Mouse (Mus musculus): ENCODE results near the gene Gpsm3.
A peak's percentile ranks its signal among the peaks of the same experiment; 100 is the strongest.

The Gpsm3 gene

DNA sequence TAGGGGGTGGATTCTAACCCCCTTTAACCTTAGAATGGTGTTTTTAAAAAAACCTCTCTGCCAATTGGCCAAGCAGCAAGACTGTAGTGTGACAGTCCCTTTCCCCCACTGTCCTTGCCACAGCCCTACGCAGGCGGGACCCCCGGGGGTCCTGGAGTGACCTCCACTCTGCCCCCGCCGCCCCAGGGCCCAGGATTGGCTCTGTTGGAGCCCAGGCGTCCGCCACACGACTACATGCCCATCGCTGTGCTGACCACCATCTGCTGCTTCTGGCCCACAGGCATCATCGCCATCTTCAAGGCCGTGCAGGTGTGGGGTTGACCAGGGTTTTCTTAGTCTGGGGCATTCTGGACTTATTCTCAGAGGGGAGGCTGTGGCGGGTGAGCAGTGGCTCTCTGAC, 42.0 kb downstream of the Gpsm3 start:
- peak; percentile 55 for DNase-seq

DNA sequence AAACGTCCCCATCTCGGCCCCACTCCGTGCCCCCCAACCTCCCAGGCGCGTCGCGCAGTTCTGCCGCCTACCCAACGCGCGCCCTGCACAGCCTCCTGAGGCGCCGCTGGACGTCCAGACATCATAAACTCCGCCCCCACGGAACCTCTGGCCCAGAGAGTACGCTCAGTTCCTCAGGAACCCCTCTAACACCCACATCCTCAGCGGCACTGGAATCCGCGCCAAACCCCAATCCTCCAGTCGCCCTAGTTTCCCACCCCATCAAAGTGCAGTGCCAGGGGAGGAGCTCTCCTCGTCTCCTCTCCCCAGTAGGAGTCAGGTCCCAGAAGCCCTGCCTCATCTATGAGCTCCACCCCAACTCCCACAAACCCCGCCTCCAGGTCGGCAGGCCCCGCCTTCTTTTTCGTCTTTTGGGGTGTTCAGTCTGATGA, 42.7 kb downstream of the Gpsm3 start:
- DNase-seq = peak; percentile 93

DNA sequence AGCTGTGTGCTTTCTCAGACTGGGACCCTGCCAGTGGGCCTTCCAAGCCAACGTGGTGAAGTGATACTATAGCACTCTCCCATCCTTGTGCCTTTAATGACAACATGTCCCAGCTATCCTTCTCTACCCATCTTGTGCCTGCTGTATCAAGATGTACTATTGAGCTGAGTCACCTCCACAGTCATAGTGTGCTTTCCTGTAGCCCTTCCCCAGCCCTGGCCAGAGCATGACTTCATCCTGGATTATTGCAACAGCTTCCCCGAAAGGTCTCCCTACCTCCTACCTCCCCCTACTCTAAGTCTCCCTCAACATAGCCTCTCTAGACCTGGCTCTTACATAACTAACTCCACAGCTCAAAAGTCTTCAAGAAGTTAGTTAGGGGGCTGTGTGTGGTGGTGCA, 46.1 kb downstream of the Gpsm3 start:
- DNase-seq = no peak

DNA sequence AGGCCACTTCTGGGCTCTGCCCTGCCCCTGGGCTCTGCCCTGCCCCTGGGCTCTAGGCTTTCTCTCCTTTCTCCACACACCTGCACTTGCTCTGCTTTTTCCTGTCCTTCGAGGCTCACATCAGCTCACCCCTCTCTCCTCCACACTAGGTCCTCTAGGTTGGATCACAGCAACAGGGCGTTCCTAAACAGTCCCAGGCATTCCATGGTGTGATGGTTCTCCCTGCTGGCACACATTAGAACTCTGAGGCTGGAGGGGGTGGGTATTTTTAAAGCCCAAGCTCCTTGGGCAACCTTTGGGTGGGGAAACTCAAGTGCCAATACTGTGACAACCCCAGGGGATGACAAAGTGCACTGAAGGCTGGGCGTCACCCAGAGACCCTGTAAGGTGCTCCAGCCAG, 47.9 kb downstream of the Gpsm3 start:
- DNase-seq = no peak

DNA sequence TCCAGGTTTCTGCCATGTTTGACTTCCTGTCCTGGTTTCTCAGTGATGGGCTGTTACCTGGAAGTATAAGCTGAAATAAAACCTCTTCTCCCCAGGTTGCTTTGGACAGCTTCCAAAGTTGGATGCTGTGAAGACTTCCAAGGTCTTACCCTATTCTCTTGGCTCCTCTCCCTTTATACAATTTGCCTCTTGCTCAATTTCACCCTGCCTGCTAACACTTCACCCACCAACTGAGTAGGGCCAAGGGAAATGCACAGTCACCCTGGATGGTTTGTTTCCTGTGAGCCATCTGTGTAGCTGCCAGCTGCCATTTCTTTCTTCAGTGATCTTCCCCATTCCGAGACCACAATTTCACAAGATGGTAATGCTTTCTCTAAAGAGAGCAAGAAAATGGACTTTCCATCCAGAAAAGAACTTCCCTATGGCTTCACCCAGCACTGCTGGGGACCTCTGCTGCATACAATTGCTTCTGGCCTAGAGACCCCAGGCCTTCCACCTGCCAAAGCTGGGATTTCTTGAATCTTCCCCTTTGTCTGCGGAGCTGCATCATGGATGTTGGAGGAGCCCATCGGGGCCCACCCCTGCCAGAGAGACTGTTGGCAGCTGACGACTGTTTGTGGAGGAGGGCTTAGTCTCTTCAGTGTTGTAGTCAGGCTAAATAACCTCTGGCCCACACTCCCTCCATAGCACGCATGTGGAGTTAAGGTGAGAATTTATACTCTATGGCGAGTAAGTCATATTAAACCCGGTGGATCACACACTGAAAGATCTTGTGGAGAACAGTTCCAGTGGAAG, 50.1 kb downstream of the Gpsm3 start:
- DNase-seq = no peak

DNA sequence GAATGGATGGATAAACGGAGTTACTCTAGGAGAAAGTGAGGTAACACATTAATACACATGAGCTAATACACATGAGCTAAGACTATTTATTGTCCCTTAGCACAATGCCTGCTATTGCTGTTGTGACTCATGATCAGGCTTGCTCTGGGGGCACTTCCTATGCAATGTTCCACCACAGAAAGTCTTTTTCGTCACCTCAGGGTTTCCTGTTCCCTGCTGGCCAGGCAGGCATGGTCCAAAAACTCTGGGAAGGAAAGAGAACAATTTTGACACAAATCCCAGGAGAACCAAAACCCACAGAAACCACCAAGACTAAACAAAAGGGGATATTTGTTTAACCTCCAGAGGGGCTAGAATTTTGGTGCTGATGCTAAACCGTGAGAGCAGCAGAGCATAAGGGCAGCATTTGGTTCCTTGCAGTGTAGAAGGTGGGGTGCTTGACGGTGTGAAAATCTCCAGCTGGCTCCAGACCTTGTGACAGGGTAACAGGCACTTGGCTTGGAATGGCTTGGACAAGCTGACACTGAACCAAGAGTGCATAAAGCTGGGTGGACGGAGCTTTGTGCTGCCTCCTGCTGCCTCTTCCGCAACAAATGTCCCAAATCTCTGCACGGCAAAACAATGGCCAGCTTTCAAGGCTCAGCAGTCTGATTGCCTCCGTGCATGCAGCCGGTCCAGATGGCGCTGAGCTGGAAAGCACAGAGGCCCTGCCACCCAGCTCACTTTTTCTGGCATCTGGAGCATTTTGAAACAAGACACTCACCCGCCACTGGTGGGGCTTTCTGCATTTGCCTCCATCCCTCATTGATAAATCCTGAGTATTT, 51.4 kb downstream of the Gpsm3 start:
- DNase-seq = peak; percentile 11
